Comparison of ENCODE assay signal across 7 mouse cellular contexts in the genomic region with DNA sequence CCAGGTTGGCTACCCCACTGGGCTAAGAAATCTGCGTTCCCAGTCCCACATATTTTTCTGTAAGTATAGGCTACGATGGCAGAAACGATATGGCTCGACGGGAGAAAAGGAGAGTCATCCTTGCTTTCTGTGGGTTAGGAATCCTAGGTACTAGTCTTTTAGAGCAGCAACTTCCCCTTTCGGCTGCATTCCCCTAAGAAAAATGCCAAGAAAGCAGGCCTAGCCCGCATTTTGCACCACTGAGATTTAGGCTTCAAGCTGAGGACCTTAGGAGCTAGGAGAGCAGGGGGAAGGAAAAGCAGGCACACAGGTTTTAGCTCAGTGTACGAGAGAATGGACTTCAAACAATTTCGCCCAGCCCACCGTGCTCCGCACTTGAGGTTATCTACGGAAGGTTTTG. TPM values are rescaled to one million over a fixed set of nuclear protein-coding genes. Genes with fewer than 3 reads are reported as not detected.
DNase-seq lines count a peak whose midpoint lies in the region; ATAC-seq lines count a peak whose summit lies in the region.

No protein-coding gene starts in this region.

- no peaks in the 10 kb centered on the region for H3K9me3 ChIP-seq in intestine, embryonic 14.5 days (ENCODE audit: control insufficient read depth, low read length)
- H3K9me3 ChIP-seq in midbrain, embryonic 11.5 days (ENCODE audit: control insufficient read depth, low read length) = no peaks in the 10 kb centered on the region

- peak overlapping the region; percentile 42 for H3K4me2 ChIP-seq in intestine, embryonic 14.5 days (ENCODE audit: low read length)
- H3K4me2 ChIP-seq in midbrain, embryonic 11.5 days = peak overlapping the region; percentile 42

- peak overlapping the region; percentile 78 for H3K9ac ChIP-seq in intestine, embryonic 14.5 days (ENCODE audit: low read length)
- H3K9ac ChIP-seq in midbrain, embryonic 11.5 days (ENCODE audit: low read length) = peak overlapping the region; percentile 47; the same call in 1 of the 2 replicates

- H3K27me3 ChIP-seq in intestine, embryonic 14.5 days (replicated peaks; ENCODE audit: control insufficient read depth, insufficient read depth, low read length) = no peaks in the 10 kb centered on the region
- H3K27me3 ChIP-seq in midbrain, embryonic 11.5 days (ENCODE audit: control insufficient read depth, insufficient read depth, low read length) = no peaks in the 10 kb centered on the region

- WGBS in intestine, embryonic 14.5 days = 17% methylated on average over 12 of the region's 12 CpGs
- 25% methylated on average over 12 of the region's 12 CpGs for WGBS in midbrain, embryonic 11.5 days

- ATAC-seq in intestine, embryonic 14.5 days (replicated peaks; ENCODE audit: low FRiP score, low TSS enrichment, low read depth) = no peak
- ATAC-seq in midbrain, embryonic 11.5 days (ENCODE audit: low FRiP score) = no peak

- H3K4me1 ChIP-seq in intestine, embryonic 14.5 days (replicated peaks; ENCODE audit: control insufficient read depth, insufficient read depth, low read length) = peaks cover 3% of the 10 kb centered on the region; the same call in 1 of the 2 replicates
- H3K4me1 ChIP-seq in midbrain, embryonic 11.5 days (ENCODE audit: control insufficient read depth, insufficient read depth, low read length) = no peaks in the 10 kb centered on the region

- peak; percentile 10 for DNase-seq in thymus, postnatal 14 days
- DNase-seq in thymus, postnatal 10 days (ENCODE audit: low spot score in 2 of 2) = no peak
- DNase-seq in embryo, embryonic 11 days = peak; percentile 18
- no peak for DNase-seq in intestine, embryonic 14.5 days (ENCODE audit: low spot score)
- peak; percentile 87 for DNase-seq in midbrain, embryonic 11.5 days (ENCODE audit: low spot score, missing footprints)
- DNase-seq in right cerebral cortex, postnatal 4 days = no peak
- no peak for DNase-seq in layer of hippocampus, postnatal 14 days (ENCODE audit: low spot score in 2 of 2)

- peaks cover 10% of the 10 kb centered on the region for H3K36me3 ChIP-seq in intestine, embryonic 14.5 days (ENCODE audit: control insufficient read depth, insufficient read depth, low read length)
- no peaks in the 10 kb centered on the region for H3K36me3 ChIP-seq in midbrain, embryonic 11.5 days (ENCODE audit: control insufficient read depth, insufficient read depth, low read length)

- H3K4me3 ChIP-seq in intestine, embryonic 14.5 days (ENCODE audit: low read depth, low read length) = peak overlapping the region; percentile 50
- peak overlapping the region; percentile 52 for H3K4me3 ChIP-seq in midbrain, embryonic 11.5 days (ENCODE audit: low read depth, low read length)

- H3K27ac ChIP-seq in intestine, embryonic 14.5 days (ENCODE audit: low read depth) = no peak overlapping the region
- H3K27ac ChIP-seq in midbrain, embryonic 11.5 days (ENCODE audit: low read depth, low read length) = no peak overlapping the region

RNA-seq across cellular contexts. Expression of gene Rap2c, which starts 0.9 kb away (rescaled TPM):
- 21.5 and 24.3 TPM in 2 replicates for polyA plus RNA-seq in intestine, embryonic 14.5 days (2014; fragmentation: Nextera tagmentation; extraction: Ambion mirVana)
- polyA plus RNA-seq in midbrain, embryonic 11.5 days (2014; fragmentation: Nextera tagmentation; extraction: Ambion mirVana) = 24.1 and 26.9 TPM in 2 replicates
- total RNA-seq in layer of hippocampus, postnatal 14 days (2021) = 10 to 100 TPM; 27.7 to 32.2 TPM

Comparison
In these comparisons a context has a peak if more than half of its experiments do, and no peak if none do; other contexts are left out.
1. DNase-seq: peak in thymus, postnatal 14 days (single experiment), embryo, embryonic 11 days (single experiment) and midbrain, embryonic 11.5 days (single experiment); none in thymus, postnatal 10 days (0 of 2), intestine, embryonic 14.5 days (single experiment), right cerebral cortex, postnatal 4 days (single experiment) and layer of hippocampus, postnatal 14 days (0 of 2).